In the genomic region with DNA sequence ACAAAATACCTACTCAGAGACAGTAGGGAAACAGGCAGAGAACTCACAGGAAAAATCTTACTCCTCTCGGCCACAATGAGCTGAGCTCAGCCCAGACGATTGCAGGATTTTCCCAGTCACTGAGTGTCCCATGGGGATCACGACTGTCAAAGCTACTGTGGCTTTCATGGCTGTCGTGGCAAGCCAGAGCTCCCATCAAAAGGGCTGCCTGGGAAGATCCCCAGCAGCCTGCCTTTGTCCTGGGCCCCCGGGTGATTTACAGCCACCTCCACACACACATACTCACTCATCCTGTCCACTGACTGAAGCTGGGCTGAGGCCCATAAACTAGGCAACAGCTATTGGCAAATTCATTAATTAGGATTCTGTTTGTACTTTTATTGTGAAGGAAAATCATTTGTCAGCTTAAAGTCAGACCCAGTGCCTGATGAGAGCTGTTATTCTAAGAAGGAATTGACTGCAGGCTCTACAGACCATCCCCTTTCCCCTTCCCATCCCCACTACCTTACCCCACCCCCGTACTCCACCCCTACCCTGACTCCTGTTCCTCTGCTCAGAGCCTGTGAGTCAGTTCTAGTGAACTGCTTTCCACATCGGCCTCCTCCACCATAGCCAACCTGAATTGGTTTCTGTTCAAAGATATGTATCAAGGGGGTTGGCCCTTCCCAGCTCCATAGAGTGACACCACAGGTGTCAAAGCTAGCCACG, we compare ENCODE assay signal across 18 mouse cellular contexts.
DNase-seq lines count a peak whose midpoint lies in the region; ATAC-seq and TF ChIP-seq lines count a peak whose summit lies in the region.
"Had no signal": no experiment of that assay in that cellular context is flagged by ENCODE, and none has a peak within 500 bp of the region (broad histone marks: within the 10 kb centered on the region; RNA-seq: fewer than 3 reads in every experiment).

No protein-coding gene starts in this region.

- no peak overlapping the region for H3K4me3 ChIP-seq in heart, adult 2 months
- no peak overlapping the region for H3K4me3 ChIP-seq in lung, embryonic 16.5 days (ENCODE audit: low read length)
- H3K4me3 ChIP-seq: forebrain, embryonic 13.5 days; stomach, embryonic 15.5 days had no signal

- TF ChIP-seq POLR2A in heart, adult 2 months (IDR thresholded peaks at IDR 0.05; ENCODE audit: insufficient read depth, low read depth, low read length), result no peak

- H3K79me2 ChIP-seq in heart, adult 2 months (replicated peaks; ENCODE audit: control insufficient read depth, insufficient read depth, low read length), result no peaks in the 10 kb centered on the region

- TF ChIP-seq EP300 in heart, adult 2 months (IDR thresholded peaks at IDR 0.05; ENCODE audit: insufficient read depth, low read depth, low read length), result no peak

- H3K27ac ChIP-seq in heart, adult 2 months, result no peak overlapping the region
- H3K27ac ChIP-seq in lung, embryonic 16.5 days (ENCODE audit: low read length), result no peak overlapping the region
- H3K27ac ChIP-seq: forebrain, embryonic 13.5 days; stomach, embryonic 15.5 days had no signal

- intact Hi-C loops in heart, adult 2 months (cut with DNase I), result no loop called here
- intact Hi-C loops in left cerebral cortex, postnatal 10 days (cut with DNase I), result no loop called here

- 52% methylated on average over 8 of the region's 8 CpGs for WGBS in heart, adult 2 months
- 40% methylated on average over 8 of the region's 8 CpGs for WGBS in lung, embryonic 16.5 days

- peak; percentile 70 for DNase-seq in heart, adult 11 months
- DNase-seq in heart, adult 2 months, result no peak
- no peak for DNase-seq in lung, postnatal 25 days (ENCODE audit: low spot score)
- DNase-seq in Muller cell, postnatal 12 days (ENCODE audit: inconsistent ontology term), result peak; percentile 22
- DNase-seq in mesoderm, embryonic 11.5 days (ENCODE audit: low read depth, low spot score), result peak; percentile 63
- DNase-seq in left cerebral cortex, postnatal 10 days (ENCODE audit: extremely low spot score in 1 of 2, low spot score in 2 of 2), result no peak
- no peak for DNase-seq in adrenal gland, adult (ENCODE audit: inconsistent age in 2 of 2, low spot score in 1 of 2)
- DNase-seq: adrenal gland, postnatal 25 days; B cell, adult 2 months; heart, postnatal 36 days; layer of hippocampus, adult 9-11 months; thymus, postnatal 14 days had no signal

- no peaks in the 10 kb centered on the region for H3K9me3 ChIP-seq in lung, embryonic 16.5 days (ENCODE audit: control insufficient read depth, low read length)
- H3K9me3 ChIP-seq: forebrain, embryonic 13.5 days; stomach, embryonic 15.5 days had no signal

- H3K9ac ChIP-seq in heart, adult 2 months (ENCODE audit: low read depth, low read length), result no peak overlapping the region
- H3K9ac ChIP-seq in lung, embryonic 16.5 days (ENCODE audit: low read length), result no peak overlapping the region
- H3K9ac ChIP-seq: forebrain, embryonic 13.5 days; stomach, embryonic 15.5 days had no signal

- peak; percentile 41; the same call in 1 of the 2 replicates for ATAC-seq in lung, embryonic 16.5 days (ENCODE audit: low read depth)
- ATAC-seq: forebrain, embryonic 13.5 days; intestine, embryonic 16.5 days had no signal

- no peaks in the 10 kb centered on the region for H3K36me3 ChIP-seq in heart, adult 2 months (ENCODE audit: control insufficient read depth, insufficient read depth, low read length)
- no peaks in the 10 kb centered on the region for H3K36me3 ChIP-seq in lung, embryonic 16.5 days (ENCODE audit: control insufficient read depth, insufficient read depth, low read length)
- H3K36me3 ChIP-seq: stomach, embryonic 15.5 days had no signal

- no peak for TF ChIP-seq CTCF in heart, adult 2 months (IDR thresholded peaks at IDR 0.05)

- H3K4me2 ChIP-seq in lung, embryonic 16.5 days (ENCODE audit: low read depth, low read length), result no peak overlapping the region
- H3K4me2 ChIP-seq: forebrain, embryonic 13.5 days; heart, embryonic 11.5 days; liver, embryonic 11.5 days; stomach, embryonic 15.5 days had no signal

- H3K4me1 ChIP-seq in heart, adult 2 months (ENCODE audit: control insufficient read depth, insufficient read depth, low read length), result no peaks in the 10 kb centered on the region; the same call in 1 of the 2 replicates
- no peaks in the 10 kb centered on the region for H3K4me1 ChIP-seq in lung, embryonic 16.5 days (replicated peaks; ENCODE audit: control insufficient read depth, insufficient read depth, low read length)
- H3K4me1 ChIP-seq: forebrain, embryonic 13.5 days; stomach, embryonic 15.5 days had no signal

- H3K27me3 ChIP-seq in heart, adult 2 months (ENCODE audit: control insufficient read depth, insufficient read depth, low read length), result no peaks in the 10 kb centered on the region
- H3K27me3 ChIP-seq in lung, embryonic 16.5 days (ENCODE audit: control insufficient read depth, insufficient read depth, low read depth, low read length), result no peaks in the 10 kb centered on the region
- H3K27me3 ChIP-seq: forebrain, embryonic 13.5 days had no signal

Comparison
In these comparisons a context has a peak if more than half of its experiments do, and no peak if none do; other contexts are left out.
1. DNase-seq: peak in heart, adult 11 months (single experiment), Muller cell, postnatal 12 days (single experiment) and mesoderm, embryonic 11.5 days (single experiment); none in heart, adult 2 months (0 of 2), lung, postnatal 25 days (single experiment), left cerebral cortex, postnatal 10 days (0 of 2) and adrenal gland, adult (0 of 2).